ENCODE assay signal across 12 mouse cellular contexts in genomic region chr11:54314740-54315139, GRCm38 (mm10). TPM values are rescaled to one million over a fixed set of nuclear protein-coding genes. Genes with fewer than 3 reads are reported as not detected.
DNase-seq lines count a peak whose midpoint lies in the region; ATAC-seq and TF ChIP-seq lines count a peak whose summit lies in the region.
"Had no signal": no experiment of that assay in that cellular context is flagged by ENCODE, and none has a peak within 500 bp of the region (broad histone marks: within the 10 kb centered on the region; RNA-seq: fewer than 3 reads in every experiment).

No protein-coding gene starts in this region.

- H3K9me3 ChIP-seq in stomach, embryonic 14.5 days (ENCODE audit: control insufficient read depth, low read depth, low read length), result no peaks in the 10 kb centered on the region
- H3K9me3 ChIP-seq in stomach, postnatal 0 days (ENCODE audit: control insufficient read depth, low read length), result no peaks in the 10 kb centered on the region
- no peaks in the 10 kb centered on the region for H3K9me3 ChIP-seq in liver, embryonic 13.5 days (replicated peaks)
- no peaks in the 10 kb centered on the region for H3K9me3 ChIP-seq in stomach, embryonic 15.5 days

- H3K4me3 ChIP-seq in cerebellum, adult 2 months (replicated peaks; ENCODE audit: insufficient read depth, low read depth, low read length), result no peak overlapping the region
- no peak overlapping the region for H3K4me3 ChIP-seq in stomach, embryonic 14.5 days (ENCODE audit: low read depth, low read length)
- no peak overlapping the region for H3K4me3 ChIP-seq in stomach, postnatal 0 days (ENCODE audit: low read depth, low read length)
- no peak overlapping the region for H3K4me3 ChIP-seq in liver, embryonic 13.5 days (replicated peaks)
- no peak overlapping the region for H3K4me3 ChIP-seq in stomach, embryonic 15.5 days (replicated peaks)

- H3K36me3 ChIP-seq in stomach, embryonic 14.5 days (ENCODE audit: control insufficient read depth, insufficient read depth, low read length), result no peaks in the 10 kb centered on the region
- no peaks in the 10 kb centered on the region for H3K36me3 ChIP-seq in stomach, postnatal 0 days (ENCODE audit: control insufficient read depth, insufficient read depth, low read length)
- H3K36me3 ChIP-seq in liver, embryonic 13.5 days, result no peaks in the 10 kb centered on the region
- no peaks in the 10 kb centered on the region for H3K36me3 ChIP-seq in stomach, embryonic 15.5 days

- WGBS in cerebellum, adult 2 months, result 44% methylated on average over 3 of the region's 3 CpGs
- WGBS in stomach, embryonic 14.5 days, result 18% methylated on average over 3 of the region's 3 CpGs
- WGBS in stomach, postnatal 0 days, result 20% methylated on average over 3 of the region's 3 CpGs
- WGBS in liver, embryonic 13.5 days (ENCODE audit: insufficient replicate concordance), result 13% methylated on average over 3 of the region's 3 CpGs
- WGBS in stomach, embryonic 15.5 days, result 19% methylated on average over 3 of the region's 3 CpGs

- peak; percentile 50; the same call in 1 of the 2 replicates for ATAC-seq in stomach, embryonic 14.5 days (ENCODE audit: insufficient number of reproducible peaks, insufficient read depth, low FRiP score, low read depth)
- ATAC-seq in stomach, postnatal 0 days (ENCODE audit: low FRiP score, low TSS enrichment), result no peak
- ATAC-seq in liver, embryonic 13.5 days (ENCODE audit: low read depth), result peak; percentile 83
- peak; percentile 44; the same call in 1 of the 2 replicates for ATAC-seq in stomach, embryonic 15.5 days (ENCODE audit: insufficient read depth, low FRiP score, low read depth)
- no peak for ATAC-seq in monocyte, adult 5-6 weeks (replicated peaks; ENCODE audit: insufficient number of reproducible peaks, low FRiP score, low TSS enrichment, poor library complexity, severe bottlenecking)

- peak overlapping the region; percentile 24; the same call in 1 of the 2 replicates for H3K27ac ChIP-seq in cerebellum, adult 2 months (ENCODE audit: insufficient read depth, low read length)
- no peak overlapping the region for H3K27ac ChIP-seq in stomach, embryonic 14.5 days (ENCODE audit: low read length)
- no peak overlapping the region for H3K27ac ChIP-seq in stomach, postnatal 0 days (replicated peaks)
- peak overlapping the region; percentile 68; the same call in 1 of the 2 replicates for H3K27ac ChIP-seq in liver, embryonic 13.5 days
- no peak overlapping the region for H3K27ac ChIP-seq in stomach, embryonic 15.5 days

- peak; percentile 27 to 41 for DNase-seq in cerebellum, adult 2 months
- no peak for DNase-seq in cerebellum, adult 11 months
- no peak for DNase-seq in stomach, postnatal 0 days (ENCODE audit: low spot score)
- peak; percentile 46 for DNase-seq in liver, embryonic 13.5 days
- no peak for DNase-seq in urinary bladder, postnatal 10 days (ENCODE audit: low spot score)

- no peaks in the 10 kb centered on the region for H3K27me3 ChIP-seq in cerebellum, adult 2 months (ENCODE audit: control insufficient read depth, insufficient read depth, low read length)
- no peaks in the 10 kb centered on the region for H3K27me3 ChIP-seq in stomach, embryonic 14.5 days (ENCODE audit: control insufficient read depth, insufficient read depth, low read length)
- H3K27me3 ChIP-seq in stomach, postnatal 0 days (ENCODE audit: control insufficient read depth, insufficient read depth, low read length), result no peaks in the 10 kb centered on the region
- no peaks in the 10 kb centered on the region for H3K27me3 ChIP-seq in liver, embryonic 13.5 days
- no peaks in the 10 kb centered on the region for H3K27me3 ChIP-seq in stomach, embryonic 15.5 days (replicated peaks)

- no peak for TF ChIP-seq CTCF in cerebellum, adult 2 months (IDR thresholded peaks at IDR 0.05; ENCODE audit: borderline replicate concordance, insufficient read depth, low read depth, low read length)
- no peak for TF ChIP-seq CTCF in stomach, postnatal 0 days (IDR thresholded peaks at IDR 0.05; ENCODE audit: low read depth)

- H3K9ac ChIP-seq in stomach, embryonic 14.5 days (replicated peaks; ENCODE audit: low read depth, low read length), result no peak overlapping the region
- H3K9ac ChIP-seq in stomach, postnatal 0 days (ENCODE audit: low read length), result no peak overlapping the region
- no peak overlapping the region for H3K9ac ChIP-seq in liver, embryonic 13.5 days
- H3K9ac ChIP-seq in stomach, embryonic 15.5 days, result no peak overlapping the region

- H3K4me1 ChIP-seq in cerebellum, adult 2 months (ENCODE audit: control insufficient read depth, insufficient read depth, low read length), result peaks cover 66% of the 10 kb centered on the region
- H3K4me1 ChIP-seq in stomach, embryonic 14.5 days (ENCODE audit: control insufficient read depth, insufficient read depth, low read length), result 0 out of 2 replicates have a peak, but pooled peaks cover 3% of the 10 kb centered on the region
- no peaks in the 10 kb centered on the region for H3K4me1 ChIP-seq in stomach, postnatal 0 days (replicated peaks; ENCODE audit: control insufficient read depth, insufficient read depth)
- peaks cover 44% of the 10 kb centered on the region for H3K4me1 ChIP-seq in liver, embryonic 13.5 days (replicated peaks)
- H3K4me1 ChIP-seq in stomach, embryonic 15.5 days, result peaks cover 3% of the 10 kb centered on the region; the same call in 1 of the 2 replicates

- no peak for TF ChIP-seq EP300 in stomach, postnatal 0 days (optimal IDR thresholded peaks at IDR 0.05)

- TF ChIP-seq POLR2A in cerebellum, adult 2 months (IDR thresholded peaks at IDR 0.05; ENCODE audit: borderline replicate concordance, insufficient read depth, low read length), result no peak

- no peak overlapping the region for H3K4me2 ChIP-seq in stomach, embryonic 14.5 days (replicated peaks; ENCODE audit: low read depth, low read length)
- H3K4me2 ChIP-seq in stomach, postnatal 0 days (replicated peaks; ENCODE audit: low read depth), result no peak overlapping the region
- H3K4me2 ChIP-seq in liver, embryonic 13.5 days, result peak overlapping the region; percentile 4; the same call in 1 of the 2 replicates
- no peak overlapping the region for H3K4me2 ChIP-seq in stomach, embryonic 15.5 days

RNA-seq across cellular contexts. Expression of gene Acsl6, which starts 11.1 kb away (rescaled TPM):
- 189 and 194 TPM in 2 replicates for polyA plus RNA-seq in cerebellum, adult 2 months (2012; rRNA removed)
- 2.4 and 3.0 TPM in 2 replicates for polyA plus RNA-seq in stomach, embryonic 14.5 days (2014; fragmentation: Nextera tagmentation; extraction: Ambion mirVana)
- 1.1 and 1.3 TPM in 2 replicates for polyA plus RNA-seq in stomach, postnatal 0 days (2015; fragmentation: Nextera tagmentation; extraction: Ambion mirVana)
- 1.2 and 1.9 TPM in 2 replicates for polyA plus RNA-seq in liver, embryonic 13.5 days (2015; fragmentation: Nextera tagmentation; extraction: Ambion mirVana)
- polyA plus RNA-seq in stomach, embryonic 15.5 days (2015; fragmentation: Nextera tagmentation; extraction: Ambion mirVana), result 2.2 and 2.7 TPM in 2 replicates
- 2.0 TPM in 1 of 3 replicates, not detected in the others for total RNA-seq in monocyte, adult 5-6 weeks (2017)

RNA-seq across cellular contexts. Expression of gene Il3, which starts 47.7 kb away (rescaled TPM):
- polyA plus RNA-seq in cerebellum, adult 2 months (2012; rRNA removed), result not detected in 2 replicates
- not detected in 2 replicates for polyA plus RNA-seq in stomach, embryonic 14.5 days (2014; fragmentation: Nextera tagmentation; extraction: Ambion mirVana)
- polyA plus RNA-seq in stomach, postnatal 0 days (2015; fragmentation: Nextera tagmentation; extraction: Ambion mirVana), result not detected in 2 replicates
- not detected in 2 replicates for polyA plus RNA-seq in liver, embryonic 13.5 days (2015; fragmentation: Nextera tagmentation; extraction: Ambion mirVana)
- not detected in 2 replicates for polyA plus RNA-seq in stomach, embryonic 15.5 days (2015; fragmentation: Nextera tagmentation; extraction: Ambion mirVana)
- total RNA-seq in monocyte, adult 5-6 weeks (2017), result not detected in 3 replicates
- total RNA-seq: adrenal gland, postnatal 36 days; layer of hippocampus, postnatal 25 days had no signal
- polyA plus RNA-seq: C2C12; neural tube, embryonic 14.5 days had no signal

RNA-seq across cellular contexts. Expression of gene Meikin, which starts 55.7 kb away (rescaled TPM):
- polyA plus RNA-seq in cerebellum, adult 2 months (2012; rRNA removed), result not detected in 2 replicates
- 0.29 TPM in 1 of 2 replicates, not detected in the other for polyA plus RNA-seq in stomach, embryonic 14.5 days (2014; fragmentation: Nextera tagmentation; extraction: Ambion mirVana)
- 0.06 TPM in 1 of 2 replicates, not detected in the other for polyA plus RNA-seq in stomach, postnatal 0 days (2015; fragmentation: Nextera tagmentation; extraction: Ambion mirVana)
- polyA plus RNA-seq in liver, embryonic 13.5 days (2015; fragmentation: Nextera tagmentation; extraction: Ambion mirVana), result not detected in 2 replicates
- not detected in 2 replicates for polyA plus RNA-seq in stomach, embryonic 15.5 days (2015; fragmentation: Nextera tagmentation; extraction: Ambion mirVana)
- total RNA-seq in monocyte, adult 5-6 weeks (2017), result not detected in 3 replicates
- total RNA-seq: adrenal gland, postnatal 36 days; layer of hippocampus, postnatal 25 days had no signal
- polyA plus RNA-seq: C2C12; neural tube, embryonic 14.5 days had no signal

Comparison
In these comparisons a context has a peak if more than half of its experiments do, and no peak if none do; other contexts are left out.
1. DNase-seq: peak in cerebellum, adult 2 months (2 of 2) and liver, embryonic 13.5 days (single experiment); none in cerebellum, adult 11 months (single experiment), stomach, postnatal 0 days (single experiment) and urinary bladder, postnatal 10 days (single experiment).
2. ATAC-seq: peak in stomach, embryonic 14.5 days (single experiment), liver, embryonic 13.5 days (single experiment) and stomach, embryonic 15.5 days (single experiment); none in stomach, postnatal 0 days (single experiment) and monocyte, adult 5-6 weeks (single experiment).
3. H3K27ac ChIP-seq: peak in cerebellum, adult 2 months (single experiment) and liver, embryonic 13.5 days (single experiment); none in stomach, embryonic 14.5 days (single experiment), stomach, postnatal 0 days (single experiment) and stomach, embryonic 15.5 days (single experiment).
4. RNA of gene Acsl6, which starts 11.1 kb away (polyA plus RNA-seq): 189 to 194 TPM in cerebellum, adult 2 months; 2.2 to 2.7 TPM in stomach, embryonic 15.5 days, 2.4 to 3.0 TPM in stomach, embryonic 14.5 days, 1.2 to 1.9 TPM in liver, embryonic 13.5 days and 1.1 to 1.3 TPM in stomach, postnatal 0 days; every median in the first group is over 10 times any median in the second.